Mouse (Mus musculus): ENCODE data around the gene Pik3r5. TPM values are rescaled to one million over a fixed set of nuclear protein-coding genes. Genes with fewer than 3 reads are reported as not detected.

The Pik3r5 gene
- total and polyA plus RNA-seq, 2 experiments from 2014 or later = 0.54 to 1.8 TPM

- H3K27me3 ChIP-seq (ENCODE audit: insufficient read depth, low read length) = no peaks in the 10 kb centered on the region
- H3K4me2 ChIP-seq (ENCODE audit: low read depth) = no peak overlapping the region
- H3K4me3 ChIP-seq (ENCODE audit: low read depth, low read length) = no peak overlapping the region
- H3K36me3 ChIP-seq (ENCODE audit: insufficient read depth) = no peaks in the 10 kb centered on the region
- WGBS = 68% methylated on average over 14 of the region's 14 CpGs
- ATAC-seq (no peak), DNase-seq (no peak)
- H3K4me1 ChIP-seq (ENCODE audit: insufficient read depth) = no peaks in the 10 kb centered on the region
- no peaks in the 10 kb centered on the region for H3K9me3 ChIP-seq (ENCODE audit: low read length)
- no peak overlapping the region for H3K27ac ChIP-seq (ENCODE audit: low read depth, low read length)
- TF ChIP-seq CTCF (IDR thresholded peaks at IDR 0.05; ENCODE audit: low read depth) = no peak
- H3K9ac ChIP-seq = no peak overlapping the region
These were observed 69.0 kb downstream of the Pik3r5 start for GRCm38 (mm10) chr11:68500949-68501350.

DNA sequence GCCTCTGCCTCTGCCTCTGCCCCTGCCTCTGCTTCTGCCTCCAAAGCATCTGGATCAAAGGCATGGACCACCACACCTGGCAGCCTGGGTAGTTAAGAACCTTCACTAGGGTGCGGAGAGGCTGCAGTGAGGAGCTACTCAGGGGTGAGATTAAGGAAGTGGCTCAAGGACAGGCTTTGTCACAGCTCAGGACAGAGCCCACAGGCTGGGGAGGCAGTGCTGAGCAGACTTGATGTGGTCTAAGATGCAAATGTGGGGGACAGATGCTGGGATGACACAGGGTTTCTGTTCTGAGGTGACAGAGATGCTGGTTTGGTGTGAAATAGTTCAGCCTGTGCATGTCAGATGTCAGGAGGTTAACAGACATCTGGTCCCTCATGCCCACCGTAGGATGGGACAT, 70.5 kb downstream of the Pik3r5 start:
- 76% methylated on average over 2 of the region's 2 CpGs for WGBS
- ATAC-seq (no peak), DNase-seq (no peak)

GRCm38 (mm10) chr11:68502902-68503629, 71.1 kb downstream of the Pik3r5 start, which contains the start of gene Pik3r6:
Gene Pik3r6 (plus strand): TSS chr11:68503019.
- no peaks in the 10 kb centered on the region for H3K36me3 ChIP-seq (ENCODE audit: insufficient read depth)
- no peak for DNase-seq
- H3K9me3 ChIP-seq (ENCODE audit: low read length) = no peaks in the 10 kb centered on the region
- no peaks in the 10 kb centered on the region for H3K4me1 ChIP-seq (ENCODE audit: insufficient read depth)
- 86% methylated on average over 8 of the region's 8 CpGs for WGBS
- no peak for TF ChIP-seq CTCF (IDR thresholded peaks at IDR 0.05; ENCODE audit: low read depth)
- H3K9ac ChIP-seq = no peak within 1 kb of the TSS
- no peak within 1 kb of the TSS for H3K4me2 ChIP-seq (ENCODE audit: low read depth)
- no peak within 1 kb of the TSS for H3K27ac ChIP-seq (ENCODE audit: low read depth, low read length)
- H3K27me3 ChIP-seq (ENCODE audit: insufficient read depth, low read length) = no peaks in the 10 kb centered on the region
- ATAC-seq = no peak
- H3K4me3 ChIP-seq (ENCODE audit: low read depth, low read length) = no peak within 1 kb of the TSS

More for the DNA sequence above, 70.5 kb downstream of the Pik3r5 start:
- TF ChIP-seq CTCF (IDR thresholded peaks at IDR 0.05; ENCODE audit: low read depth) = no peak
- Histone ChIP-seq H3K4me2 (ENCODE audit: low read depth) (no peak overlapping the region), H3K27me3 (ENCODE audit: insufficient read depth, low read length) (no peaks in the 10 kb centered on the region), H3K9ac (no peak overlapping the region), H3K36me3 (ENCODE audit: insufficient read depth) (no peaks in the 10 kb centered on the region), H3K9me3 (ENCODE audit: low read length) (no peaks in the 10 kb centered on the region), H3K4me1 (ENCODE audit: insufficient read depth) (no peaks in the 10 kb centered on the region), H3K27ac (ENCODE audit: low read depth, low read length) (no peak overlapping the region), H3K4me3 (ENCODE audit: low read depth, low read length) (no peak overlapping the region)

DNA sequence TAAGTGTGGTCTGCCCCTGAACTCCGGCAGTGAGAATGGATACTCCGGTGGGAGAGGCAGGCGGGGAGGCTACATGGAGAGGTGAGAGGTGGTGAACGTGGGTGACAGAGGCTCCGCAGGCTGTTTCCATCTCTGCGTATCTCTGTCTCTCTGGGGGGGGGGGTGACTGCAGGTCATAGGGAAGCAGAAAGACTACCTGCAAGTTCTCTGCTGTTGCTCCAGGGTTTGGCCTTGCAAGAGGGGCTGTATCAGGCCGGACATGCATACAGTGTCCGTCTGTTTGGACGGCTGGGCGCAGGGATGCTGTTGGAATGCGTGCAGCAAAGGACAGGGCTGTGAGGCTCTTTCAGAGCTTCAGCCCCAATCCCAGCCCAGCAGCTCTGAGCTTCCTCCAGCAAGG, 73.0 kb downstream of the Pik3r5 start:
- H3K9ac ChIP-seq = no peak overlapping the region
- H3K4me2 ChIP-seq (ENCODE audit: low read depth) = no peak overlapping the region
- no peaks in the 10 kb centered on the region for H3K36me3 ChIP-seq (ENCODE audit: insufficient read depth)
- H3K27me3 ChIP-seq (ENCODE audit: insufficient read depth, low read length) = no peaks in the 10 kb centered on the region
- H3K27ac ChIP-seq (ENCODE audit: low read depth, low read length) = no peak overlapping the region
- no peak for TF ChIP-seq CTCF (IDR thresholded peaks at IDR 0.05; ENCODE audit: low read depth)
- no peak for ATAC-seq
- no peak overlapping the region for H3K4me3 ChIP-seq (ENCODE audit: low read depth, low read length)
- no peak for DNase-seq
- H3K4me1 ChIP-seq (ENCODE audit: insufficient read depth) = no peaks in the 10 kb centered on the region
- 81% methylated on average over 11 of the region's 11 CpGs for WGBS
- no peaks in the 10 kb centered on the region for H3K9me3 ChIP-seq (ENCODE audit: low read length)

DNA sequence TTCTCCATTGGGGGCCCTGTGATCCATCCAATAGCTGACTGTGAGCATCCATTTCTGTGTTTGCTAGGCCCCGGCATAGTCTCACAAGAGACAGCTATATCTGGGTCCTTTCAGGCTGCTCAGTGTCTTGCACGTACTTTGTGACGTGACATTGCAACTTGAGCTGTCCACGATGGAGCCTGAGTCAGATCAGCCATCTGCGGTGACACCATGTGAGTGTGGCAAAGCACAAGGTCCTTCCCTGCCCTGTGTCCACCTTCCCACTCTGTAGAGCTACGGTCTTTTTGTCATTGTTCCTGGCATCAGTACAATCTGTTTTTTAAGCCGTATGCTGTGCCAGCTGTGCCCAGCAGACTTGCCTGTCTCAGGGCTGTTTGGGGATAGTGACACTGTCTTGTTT, 75.3 kb downstream of the Pik3r5 start:
- Histone ChIP-seq H3K27ac (ENCODE audit: low read depth, low read length) (no peak overlapping the region), H3K36me3 (ENCODE audit: insufficient read depth) (no peaks in the 10 kb centered on the region), H3K4me3 (ENCODE audit: low read depth, low read length) (no peak overlapping the region), H3K4me2 (ENCODE audit: low read depth) (no peak overlapping the region), H3K9me3 (ENCODE audit: low read length) (no peaks in the 10 kb centered on the region), H3K4me1 (ENCODE audit: insufficient read depth) (no peaks in the 10 kb centered on the region), H3K9ac (no peak overlapping the region), H3K27me3 (ENCODE audit: insufficient read depth, low read length) (no peaks in the 10 kb centered on the region)
- 84% methylated on average over 7 of the region's 7 CpGs for WGBS
- no peak for TF ChIP-seq CTCF (IDR thresholded peaks at IDR 0.05; ENCODE audit: low read depth)
- DNase-seq (no peak), ATAC-seq (no peak)

- Histone ChIP-seq H3K27me3 (ENCODE audit: insufficient read depth, low read length) (no peaks in the 10 kb centered on the region), H3K4me2 (ENCODE audit: low read depth) (no peak overlapping the region), H3K9ac (no peak overlapping the region), H3K4me1 (ENCODE audit: insufficient read depth) (no peaks in the 10 kb centered on the region), H3K9me3 (ENCODE audit: low read length) (no peaks in the 10 kb centered on the region), H3K27ac (ENCODE audit: low read depth, low read length) (no peak overlapping the region), H3K36me3 (ENCODE audit: insufficient read depth) (no peaks in the 10 kb centered on the region), H3K4me3 (ENCODE audit: low read depth, low read length) (no peak overlapping the region)
- no peak for ATAC-seq
- no peak for TF ChIP-seq CTCF (IDR thresholded peaks at IDR 0.05; ENCODE audit: low read depth)
- DNase-seq = no peak
- WGBS = 71% methylated on average over 5 of the region's 5 CpGs
These were observed 76.7 kb downstream of the Pik3r5 start for GRCm38 (mm10) chr11:68508619-68509018.

GRCm38 (mm10) chr11:68509194-68509593, 77.3 kb downstream of the Pik3r5 start:
- no peak overlapping the region for H3K4me2 ChIP-seq (ENCODE audit: low read depth)
- no peak for TF ChIP-seq CTCF (IDR thresholded peaks at IDR 0.05; ENCODE audit: low read depth)
- 70% methylated on average over 2 of the region's 2 CpGs for WGBS

More at GRCm38 (mm10) chr11:68509194-68509593, 77.3 kb downstream of the Pik3r5 start:
- Histone ChIP-seq H3K4me3 (ENCODE audit: low read depth, low read length) (no peak overlapping the region), H3K9ac (no peak overlapping the region), H3K9me3 (ENCODE audit: low read length) (no peaks in the 10 kb centered on the region), H3K27me3 (ENCODE audit: insufficient read depth, low read length) (no peaks in the 10 kb centered on the region), H3K36me3 (ENCODE audit: insufficient read depth) (no peaks in the 10 kb centered on the region), H3K27ac (ENCODE audit: low read depth, low read length) (no peak overlapping the region), H3K4me1 (ENCODE audit: insufficient read depth) (no peaks in the 10 kb centered on the region)
- DNase-seq = no peak
- ATAC-seq = no peak
